Mouse (Mus musculus): ENCODE measurements around the gene Nr1i3. TPM values are rescaled to one million over a fixed set of nuclear protein-coding genes. Genes with fewer than 3 reads are reported as not detected.

The Nr1i3 gene
- polyA plus RNA-seq, 1 experiment from 2014 or later = 1.7 TPM

DNA sequence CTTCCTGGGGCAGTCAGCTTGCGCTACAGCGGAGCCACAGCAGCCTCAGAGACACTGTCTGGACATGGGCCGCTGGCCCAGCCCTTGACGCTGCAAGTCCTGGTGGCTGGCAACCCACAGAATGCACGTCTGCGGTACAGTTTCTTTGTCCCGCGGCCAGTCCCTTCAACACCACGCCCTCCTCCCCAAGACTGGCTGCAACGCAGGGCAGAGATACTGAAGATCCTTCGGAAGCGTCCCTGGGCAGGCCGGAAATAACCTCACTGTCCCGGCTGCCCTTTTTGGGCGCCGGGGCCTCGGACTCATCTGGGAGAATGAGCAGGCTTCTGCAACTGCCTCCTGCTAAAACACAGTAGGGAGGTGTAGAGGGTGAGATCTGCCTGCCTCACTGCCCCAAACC lies 45.2 kb downstream of the Nr1i3 start:
- H3K27ac ChIP-seq (ENCODE audit: low read depth) = no peak overlapping the region
- WGBS = 82% methylated on average over 17 of the region's 17 CpGs
- H3K4me1 ChIP-seq (replicated peaks; ENCODE audit: control insufficient read depth, insufficient read depth, low read length) = peaks cover 9% of the 10 kb centered on the region
- DNase-seq (ENCODE audit: low spot score) (no peak), ATAC-seq (replicated peaks; ENCODE audit: low FRiP score, low TSS enrichment, low read depth) (no peak)
- H3K4me3 ChIP-seq (ENCODE audit: low read depth, low read length) = no peak overlapping the region
- no peaks in the 10 kb centered on the region for H3K27me3 ChIP-seq (replicated peaks; ENCODE audit: control insufficient read depth, insufficient read depth, low read length)
- no peak overlapping the region for H3K4me2 ChIP-seq (ENCODE audit: low read length)
- H3K9me3 ChIP-seq (ENCODE audit: control insufficient read depth, low read length) = no peaks in the 10 kb centered on the region
- H3K9ac ChIP-seq (ENCODE audit: low read length) = no peak overlapping the region
- peaks cover 6% of the 10 kb centered on the region; the same call in 1 of the 2 replicates for H3K36me3 ChIP-seq (ENCODE audit: control insufficient read depth, insufficient read depth, low read length)

DNA sequence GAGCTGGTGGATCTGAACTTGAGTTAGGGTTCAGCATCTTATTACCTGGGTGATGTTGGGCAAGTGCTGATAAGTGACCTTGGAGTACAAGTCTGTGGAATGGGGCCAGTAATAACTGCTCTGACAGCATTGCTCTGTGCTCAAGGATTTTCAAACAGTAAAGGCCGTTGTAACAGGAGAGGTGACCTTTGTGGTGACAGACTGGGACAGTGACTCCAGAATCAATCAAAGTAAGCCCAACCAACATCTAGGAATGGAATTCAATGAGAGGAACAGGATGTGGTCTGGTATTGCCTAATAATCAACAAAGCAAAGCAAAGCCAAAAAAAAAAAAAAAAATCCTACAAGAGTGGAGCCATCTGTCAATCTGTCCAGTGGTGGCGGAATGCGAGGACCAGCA lies 46.5 kb downstream of the Nr1i3 start:
- peaks cover 6% of the 10 kb centered on the region; the same call in 1 of the 2 replicates for H3K36me3 ChIP-seq (ENCODE audit: control insufficient read depth, insufficient read depth, low read length)
- H3K4me1 ChIP-seq (replicated peaks; ENCODE audit: control insufficient read depth, insufficient read depth, low read length) = peaks cover 9% of the 10 kb centered on the region
- no peak overlapping the region for H3K4me2 ChIP-seq (ENCODE audit: low read length)
- H3K27me3 ChIP-seq (replicated peaks; ENCODE audit: control insufficient read depth, insufficient read depth, low read length) = no peaks in the 10 kb centered on the region
- no peak overlapping the region for H3K27ac ChIP-seq (ENCODE audit: low read depth)
- H3K9me3 ChIP-seq (ENCODE audit: control insufficient read depth, low read length) = no peaks in the 10 kb centered on the region
- no peak for DNase-seq (ENCODE audit: low spot score)
- no peak overlapping the region for H3K4me3 ChIP-seq (ENCODE audit: low read depth, low read length)
- no peak overlapping the region for H3K9ac ChIP-seq (ENCODE audit: low read length)
- 60% methylated on average over 3 of the region's 3 CpGs for WGBS
- ATAC-seq (replicated peaks; ENCODE audit: low FRiP score, low TSS enrichment, low read depth) = no peak

DNA sequence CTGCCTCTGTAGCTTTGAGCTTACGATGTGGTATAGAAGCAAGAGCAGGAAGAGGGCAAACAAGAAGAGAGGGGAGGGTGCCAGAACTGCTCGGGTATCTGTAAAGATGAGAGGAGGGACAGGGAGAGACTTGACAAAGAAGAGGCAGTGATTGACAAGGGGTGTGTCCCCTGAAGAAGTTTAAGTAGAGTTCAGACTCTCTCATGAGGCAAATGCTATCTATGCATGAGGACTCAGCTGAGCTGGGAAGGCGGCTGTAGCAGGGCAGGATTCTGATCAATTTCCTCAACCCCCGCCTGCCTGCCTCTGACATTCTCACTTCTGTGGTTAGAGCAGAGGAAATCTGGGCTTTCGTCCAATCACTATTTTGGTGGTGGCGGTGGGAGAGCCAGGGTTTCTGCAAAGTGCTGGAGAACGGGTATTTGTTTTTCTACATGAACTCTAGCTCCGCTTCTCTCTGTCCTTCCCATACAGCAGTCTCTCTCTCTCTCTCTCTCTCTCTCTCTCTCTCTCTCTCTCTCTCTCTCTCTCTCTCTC lies 48.9 kb downstream of the Nr1i3 start:
- Histone ChIP-seq H3K36me3 (ENCODE audit: control insufficient read depth, insufficient read depth, low read length) (no peaks in the 10 kb centered on the region), H3K4me2 (ENCODE audit: low read length) (peak overlapping the region; percentile 49), H3K4me3 (ENCODE audit: low read depth, low read length) (peak overlapping the region; percentile 18), H3K27ac (ENCODE audit: low read depth) (peak overlapping the region; percentile 75), H3K9ac (ENCODE audit: low read length) (peak overlapping the region; percentile 39; the same call in 1 of the 2 replicates), H3K27me3 (replicated peaks; ENCODE audit: control insufficient read depth, insufficient read depth, low read length) (no peaks in the 10 kb centered on the region), H3K9me3 (ENCODE audit: control insufficient read depth, low read length) (no peaks in the 10 kb centered on the region), H3K4me1 (replicated peaks; ENCODE audit: control insufficient read depth, insufficient read depth, low read length) (peaks cover 9% of the 10 kb centered on the region)
- ATAC-seq (replicated peaks; ENCODE audit: low FRiP score, low TSS enrichment, low read depth) (peak; percentile 73), DNase-seq (ENCODE audit: low spot score) (peak; percentile 75)
- WGBS = 2% methylated on average over 8 of the region's 8 CpGs

DNA sequence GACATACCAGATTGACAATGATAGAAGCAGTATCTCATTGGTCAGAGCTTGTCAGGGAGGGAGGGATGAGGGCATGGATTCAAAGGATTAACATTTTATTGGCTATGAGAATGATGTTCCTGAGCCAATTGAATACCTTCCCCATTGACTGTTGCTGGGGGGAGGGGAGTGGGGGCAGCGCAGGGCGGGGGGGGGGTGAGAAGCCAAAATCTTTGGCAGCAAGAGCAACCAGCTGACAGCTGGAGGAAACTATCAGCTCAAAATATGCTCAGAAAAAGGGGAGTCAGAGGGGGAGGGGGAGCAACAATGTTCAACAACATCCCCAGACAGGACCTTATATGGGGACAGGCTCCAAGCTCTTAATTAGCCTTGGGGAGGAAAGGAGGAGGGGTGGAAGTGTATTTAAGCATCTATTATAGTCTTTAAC lies 49.4 kb downstream of the Nr1i3 start:
- Histone ChIP-seq H3K9me3 (ENCODE audit: control insufficient read depth, low read length) (no peaks in the 10 kb centered on the region), H3K4me2 (ENCODE audit: low read length) (peak overlapping the region; percentile 49; the same call in 1 of the 2 replicates), H3K27me3 (replicated peaks; ENCODE audit: control insufficient read depth, insufficient read depth, low read length) (no peaks in the 10 kb centered on the region), H3K9ac (ENCODE audit: low read length) (no peak overlapping the region), H3K27ac (ENCODE audit: low read depth) (peak overlapping the region; percentile 75), H3K36me3 (ENCODE audit: control insufficient read depth, insufficient read depth, low read length) (no peaks in the 10 kb centered on the region), H3K4me3 (ENCODE audit: low read depth, low read length) (0 out of 2 replicates have a peak overlapping the region, but pooled peaks have one; percentile 18), H3K4me1 (replicated peaks; ENCODE audit: control insufficient read depth, insufficient read depth, low read length) (peaks cover 9% of the 10 kb centered on the region)
- DNase-seq (ENCODE audit: low spot score) = peak; percentile 64
- peak; percentile 83 for ATAC-seq (replicated peaks; ENCODE audit: low FRiP score, low TSS enrichment, low read depth)
- 7% methylated on average over 2 of the region's 2 CpGs for WGBS

DNA sequence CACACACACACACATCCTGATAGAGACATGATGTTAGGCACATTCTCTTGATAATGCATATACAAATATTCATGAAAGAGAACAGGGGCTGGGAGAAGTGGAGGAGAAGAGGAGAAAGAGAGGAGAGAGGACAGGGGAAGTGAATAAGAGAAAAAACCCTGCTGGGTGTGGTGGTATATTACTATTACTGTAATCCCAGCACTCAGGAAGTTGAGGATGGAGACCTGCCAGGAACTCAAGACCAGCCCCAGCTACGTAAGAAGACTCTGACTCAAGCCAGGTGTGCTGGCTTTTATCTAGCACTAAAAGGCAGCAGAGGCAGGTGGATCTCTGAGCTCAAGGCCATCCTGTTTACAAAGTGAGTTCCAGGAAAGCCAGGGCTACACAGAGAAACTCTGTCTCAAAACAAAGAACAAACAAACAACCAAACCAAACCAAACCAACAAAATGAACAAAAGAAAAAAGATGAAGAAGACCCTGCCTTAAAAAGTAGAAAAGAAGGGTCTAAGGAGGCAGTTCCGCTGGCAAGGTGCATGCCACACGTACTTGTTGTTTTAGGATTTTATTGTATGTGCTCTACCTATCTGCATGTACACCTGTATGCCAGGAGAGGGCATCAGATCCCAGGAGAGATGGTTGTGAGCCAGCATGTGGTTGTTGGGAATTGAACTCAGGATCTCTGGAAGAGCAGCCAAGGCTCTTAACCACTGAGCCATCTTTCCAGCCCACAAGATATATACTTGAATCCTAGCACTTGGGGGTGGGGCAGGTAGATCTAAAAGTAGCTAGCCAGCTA lies 50.1 kb downstream of the Nr1i3 start:
- DNase-seq (ENCODE audit: low spot score) = no peak
- ATAC-seq (replicated peaks; ENCODE audit: low FRiP score, low TSS enrichment, low read depth) = no peak
- 72% methylated on average over 3 of the region's 3 CpGs for WGBS

DNA sequence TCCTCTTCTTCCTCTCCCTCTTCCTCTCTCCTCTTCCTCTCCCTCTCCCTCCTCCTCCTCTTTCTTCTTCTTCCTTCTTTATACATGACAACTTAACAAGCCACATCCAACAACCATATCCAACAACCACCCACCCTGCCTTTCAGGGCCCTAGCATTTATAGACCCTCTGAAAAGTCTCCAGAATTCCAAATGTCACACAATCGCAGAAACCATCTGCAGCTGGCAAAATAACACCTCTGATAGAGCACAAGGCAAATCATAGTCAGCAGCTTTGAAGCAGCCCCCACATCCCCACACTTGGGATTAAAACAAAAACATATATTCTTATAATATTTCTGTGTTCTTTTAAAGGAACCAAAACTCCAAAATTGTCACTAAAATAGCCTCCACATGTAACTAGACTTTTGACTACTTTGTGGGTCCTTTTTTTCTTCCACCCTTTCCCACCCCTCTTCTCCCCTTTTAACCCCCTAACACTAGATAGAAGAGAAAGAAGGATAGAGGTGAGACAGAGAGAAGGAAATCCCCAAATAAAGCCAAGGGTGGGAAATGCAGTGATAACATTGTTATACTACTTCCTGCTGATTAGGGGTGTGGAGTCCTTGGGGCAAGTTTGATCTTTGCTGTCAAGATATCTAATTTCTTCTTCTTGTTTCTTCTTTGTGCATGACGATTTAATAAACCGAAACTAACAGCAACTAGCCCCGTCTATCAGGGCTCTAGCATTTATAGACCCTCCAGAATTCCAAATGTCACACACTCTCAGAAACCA lies 52.4 kb downstream of the Nr1i3 start:
- 53% methylated on average over 4 of the region's 4 CpGs for WGBS

More for the DNA sequence above, 50.1 kb downstream of the Nr1i3 start:
- Histone ChIP-seq H3K9me3 (ENCODE audit: control insufficient read depth, low read length) (no peaks in the 10 kb centered on the region), H3K4me2 (ENCODE audit: low read length) (peak overlapping the region; percentile 49; the same call in 1 of the 2 replicates), H3K9ac (ENCODE audit: low read length) (no peak overlapping the region), H3K27me3 (replicated peaks; ENCODE audit: control insufficient read depth, insufficient read depth, low read length) (no peaks in the 10 kb centered on the region), H3K4me3 (ENCODE audit: low read depth, low read length) (no peak overlapping the region), H3K27ac (ENCODE audit: low read depth) (peak overlapping the region; percentile 75), H3K36me3 (ENCODE audit: control insufficient read depth, insufficient read depth, low read length) (no peaks in the 10 kb centered on the region), H3K4me1 (replicated peaks; ENCODE audit: control insufficient read depth, insufficient read depth, low read length) (peaks cover 9% of the 10 kb centered on the region)

DNA sequence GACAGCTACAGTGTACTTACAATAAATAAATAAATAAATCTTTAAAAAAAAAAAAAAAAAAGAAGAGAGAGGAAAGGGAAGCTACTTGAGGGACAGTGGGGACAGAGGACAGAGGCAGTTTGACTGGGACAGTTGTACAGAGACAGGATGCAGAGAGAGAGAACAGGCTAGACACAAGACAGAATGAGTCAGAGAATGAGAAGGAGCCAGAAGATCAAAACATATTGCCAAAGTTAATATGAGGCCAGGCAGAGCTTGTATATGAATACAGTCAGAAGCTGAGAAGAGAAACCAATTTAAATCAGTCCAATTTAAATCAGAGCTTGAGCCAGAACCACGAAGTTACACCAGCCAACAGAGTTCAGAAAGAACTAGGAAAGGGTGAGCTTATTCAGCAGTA lies 54.6 kb downstream of the Nr1i3 start:
- H3K27ac ChIP-seq (ENCODE audit: low read depth) = no peak overlapping the region
- WGBS = 53% methylated on average over 1 of the region's 1 CpGs
- H3K9me3 ChIP-seq (ENCODE audit: control insufficient read depth, low read length) = no peaks in the 10 kb centered on the region
- H3K27me3 ChIP-seq (replicated peaks; ENCODE audit: control insufficient read depth, insufficient read depth, low read length) = no peaks in the 10 kb centered on the region
- peaks cover 7% of the 10 kb centered on the region for H3K4me1 ChIP-seq (replicated peaks; ENCODE audit: control insufficient read depth, insufficient read depth, low read length)
- ATAC-seq (replicated peaks; ENCODE audit: low FRiP score, low TSS enrichment, low read depth) (no peak), DNase-seq (ENCODE audit: low spot score) (no peak)
- no peak overlapping the region for H3K9ac ChIP-seq (ENCODE audit: low read length)
- peaks cover 15% of the 10 kb centered on the region for H3K36me3 ChIP-seq (ENCODE audit: control insufficient read depth, insufficient read depth, low read length)
- no peak overlapping the region for H3K4me3 ChIP-seq (ENCODE audit: low read depth, low read length)
- H3K4me2 ChIP-seq (ENCODE audit: low read length) = no peak overlapping the region

More for the DNA sequence above, 52.4 kb downstream of the Nr1i3 start:
- peaks cover 13% of the 10 kb centered on the region for H3K4me1 ChIP-seq (replicated peaks; ENCODE audit: control insufficient read depth, insufficient read depth, low read length)
- no peaks in the 10 kb centered on the region for H3K9me3 ChIP-seq (ENCODE audit: control insufficient read depth, low read length)
- H3K9ac ChIP-seq (ENCODE audit: low read length) = no peak overlapping the region
- no peak overlapping the region for H3K4me2 ChIP-seq (ENCODE audit: low read length)
- H3K36me3 ChIP-seq (ENCODE audit: control insufficient read depth, insufficient read depth, low read length) = no peaks in the 10 kb centered on the region
- no peak overlapping the region for H3K27ac ChIP-seq (ENCODE audit: low read depth)
- H3K4me3 ChIP-seq (ENCODE audit: low read depth, low read length) = no peak overlapping the region
- no peaks in the 10 kb centered on the region for H3K27me3 ChIP-seq (replicated peaks; ENCODE audit: control insufficient read depth, insufficient read depth, low read length)
- ATAC-seq (replicated peaks; ENCODE audit: low FRiP score, low TSS enrichment, low read depth) (no peak), DNase-seq (ENCODE audit: low spot score) (no peak)

DNA sequence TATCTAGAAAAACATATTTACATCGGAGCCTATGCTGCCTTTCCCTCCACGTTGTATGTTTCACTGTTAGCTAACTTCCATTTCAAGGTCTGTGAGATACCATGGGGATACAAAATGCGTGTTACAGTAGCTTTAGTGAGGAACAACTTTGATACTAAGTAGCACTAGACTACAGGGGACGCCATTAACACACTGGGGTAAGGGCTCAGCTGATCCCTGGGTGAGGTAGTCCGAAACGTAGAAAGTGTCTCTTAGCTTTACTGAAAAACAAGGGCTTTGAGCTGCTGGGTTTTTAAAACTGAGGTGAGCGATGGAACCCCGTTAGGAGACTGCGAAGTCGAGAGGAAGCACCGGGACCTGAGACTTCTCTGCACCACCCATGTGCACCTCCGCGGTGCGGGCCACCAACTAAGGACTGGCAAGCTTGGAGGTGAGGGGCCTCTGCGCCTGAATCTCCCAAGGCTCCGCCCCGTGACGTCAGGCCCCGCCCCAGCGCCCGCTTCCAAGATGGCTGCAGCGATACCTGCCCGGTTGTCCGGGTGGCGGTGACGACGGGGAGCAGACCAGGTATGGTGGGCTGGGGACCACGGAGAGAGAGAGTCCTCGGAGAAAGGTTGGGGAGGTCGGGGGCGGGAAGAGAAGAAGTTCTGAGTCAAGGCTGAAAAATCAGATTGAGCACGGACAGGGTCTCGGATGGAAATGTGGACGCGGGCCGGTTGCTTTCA lies 56.2 kb downstream of the Nr1i3 start, which contains the start of gene B4galt3:
Gene B4galt3, plus strand, starts transcription at position 481 of the 725 bp plus-strand sequence.
- Histone ChIP-seq H3K9me3 (ENCODE audit: control insufficient read depth, low read length) (no peaks in the 10 kb centered on the region), H3K27me3 (replicated peaks; ENCODE audit: control insufficient read depth, insufficient read depth, low read length) (no peaks in the 10 kb centered on the region), H3K4me1 (replicated peaks; ENCODE audit: control insufficient read depth, insufficient read depth, low read length) (peaks cover 7% of the 10 kb centered on the region), H3K4me2 (ENCODE audit: low read length) (peak within 1 kb of the TSS; percentile 67), H3K9ac (ENCODE audit: low read length) (peak within 1 kb of the TSS; percentile 58), H3K4me3 (ENCODE audit: low read depth, low read length) (peak within 1 kb of the TSS; percentile 76), H3K27ac (ENCODE audit: low read depth) (peak within 1 kb of the TSS; percentile 12; the same call in 1 of the 2 replicates), H3K36me3 (ENCODE audit: control insufficient read depth, insufficient read depth, low read length) (peaks cover 31% of the 10 kb centered on the region)
- peak; percentile 99 for DNase-seq (ENCODE audit: low spot score)
- ATAC-seq (replicated peaks; ENCODE audit: low FRiP score, low TSS enrichment, low read depth) = peak; percentile 96
- WGBS = 3% methylated on average over 36 of the region's 36 CpGs

All from intestine, embryonic 14.5 days (tissue).